Mouse (Mus musculus) embryonic facial prominence, embryonic 10.5 days (tissue): ENCODE measurements around the gene Nrg4. TPM values are rescaled to one million over a fixed set of nuclear protein-coding genes. Genes with fewer than 3 reads are reported as not detected.

Source experiments
- DNase-seq: peaks from one replicate; pipeline ENCODE4 v3.0.0-alpha.2; 2017; ENCODE audit warnings: low spot score
- H3K27ac ChIP-seq: fragments of 300-500 bp; sonication (generic); replicated peaks from 2 replicates; pipeline ENCODE4 v1.5.1; 2016; ENCODE audit warnings: mild to moderate bottlenecking
- H3K27me3 ChIP-seq: fragments of 300-500 bp; sonication (generic); replicated peaks from 2 replicates; pipeline ENCODE4 v1.6.1; 2016; ENCODE audit warnings: low read depth, mild to moderate bottlenecking; ENCODE audit not compliant: poor library complexity, severe bottlenecking
- H3K36me3 ChIP-seq: fragments of 300-500 bp; sonication (generic); replicated peaks from 2 replicates; pipeline ENCODE4 v1.6.1; 2016; ENCODE audit warnings: mild to moderate bottlenecking, moderate library complexity
- H3K4me1 ChIP-seq: fragments of 300-500 bp; sonication (generic); 2 replicates; pipeline ENCODE4 v1.6.1; 2016
- H3K4me3 ChIP-seq: fragments of 300-500 bp; sonication (generic); 2 replicates; pipeline ENCODE4 v1.5.1; 2016; ENCODE audit warnings: mild to moderate bottlenecking, moderate library complexity
- H3K9me3 ChIP-seq: fragments of 300-500 bp; sonication (generic); 2 replicates; pipeline ENCODE4 v1.6.1; 2016; ENCODE audit warnings: mild to moderate bottlenecking
- WGBS: fragments of 180-500 bp; shearing (Covaris S2); methylation state at CpG from one replicate; pipeline ENCODE4 v1.1.7; 2016; 5-methylcytosine and 5-hydroxymethylcytosine counted together
- polyA plus RNA-seq: library from polyadenylated mRNA; unstranded; fragments of >200 nt; fragmentation: Nextera tagmentation; extraction: Ambion mirVana; gene quantifications from 2 replicates; pipeline ENCODE4 v1.2.1, GENCODE M21; 2016

The Nrg4 gene
- polyA plus RNA-seq, 1 experiment from 2014 or later = 1.6 TPM

DNA sequence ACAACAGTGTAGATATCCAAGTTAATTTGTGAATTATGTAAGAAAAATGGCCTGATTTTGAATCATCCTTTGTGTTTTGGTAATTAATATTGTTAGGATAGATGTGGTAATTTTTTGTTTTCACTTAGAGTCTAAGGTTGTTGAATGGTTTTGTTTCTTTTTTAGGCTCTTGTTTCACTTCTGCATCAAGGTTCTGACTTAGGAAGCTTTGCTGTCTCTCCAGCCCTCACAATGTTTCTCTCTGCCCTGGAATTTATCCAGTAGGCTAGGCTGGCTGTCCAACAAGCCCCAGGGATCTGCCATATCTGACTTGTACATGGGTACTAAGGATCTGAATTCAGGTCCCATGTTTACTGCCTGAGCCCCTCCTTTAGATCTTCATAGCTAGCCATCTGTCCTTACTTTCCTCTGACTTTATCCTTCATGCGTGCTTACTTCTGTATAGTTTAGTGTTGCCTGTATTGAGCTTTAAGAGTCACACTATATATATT, 154.4 kb downstream of the Nrg4 start:
- 92% methylated on average over 1 of the region's 1 CpGs for WGBS
- H3K4me1 ChIP-seq = no peaks in the 10 kb centered on the region
- peaks cover 50% of the 10 kb centered on the region for H3K36me3 ChIP-seq
- no peaks in the 10 kb centered on the region for H3K9me3 ChIP-seq
- no peaks in the 10 kb centered on the region for H3K27me3 ChIP-seq
- H3K27ac ChIP-seq = no peak overlapping the region
- no peak overlapping the region for H3K4me3 ChIP-seq
- no peak for DNase-seq

DNA sequence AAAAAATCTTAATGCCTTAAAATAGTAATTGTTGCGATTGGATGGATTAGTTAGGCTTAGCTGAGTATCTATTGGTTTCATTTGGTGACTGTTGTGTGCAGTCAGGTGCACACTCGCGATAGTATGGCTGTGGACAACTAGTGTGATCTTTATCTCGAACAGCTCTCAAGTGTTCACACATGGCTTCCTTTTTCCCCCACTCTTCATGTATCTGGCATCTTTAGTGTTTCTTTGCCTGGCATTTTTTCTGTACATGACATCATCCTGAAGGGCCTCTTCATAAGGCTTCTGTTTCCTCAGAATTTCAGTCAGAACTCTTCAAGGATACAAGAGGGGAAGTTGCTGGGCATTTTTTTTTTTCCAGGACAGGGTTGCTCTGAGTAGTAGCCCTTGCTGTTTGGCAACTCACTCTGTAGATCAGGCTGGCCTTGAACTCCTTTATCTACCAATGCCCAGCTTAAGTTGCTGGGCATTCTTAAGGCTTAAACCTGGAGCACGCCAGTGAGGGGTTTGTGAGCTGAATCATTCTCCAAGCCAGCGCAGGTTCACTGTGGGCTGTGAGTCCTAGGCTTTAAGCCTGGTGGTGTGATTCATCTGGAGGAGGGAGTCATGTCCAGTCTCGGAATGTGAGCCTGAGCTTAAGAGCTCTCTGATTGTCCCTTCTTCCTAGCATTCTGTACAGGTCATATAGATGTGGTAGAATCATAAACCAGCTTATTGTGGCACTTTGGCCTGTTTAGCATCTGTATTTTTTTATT, 155.8 kb downstream of the Nrg4 start:
- Histone ChIP-seq H3K4me3 (no peak overlapping the region), H3K27me3 (no peaks in the 10 kb centered on the region), H3K9me3 (no peaks in the 10 kb centered on the region), H3K36me3 (peaks cover 56% of the 10 kb centered on the region), H3K27ac (no peak overlapping the region), H3K4me1 (no peaks in the 10 kb centered on the region)
- DNase-seq = no peak
- 90% methylated on average over 7 of the region's 7 CpGs for WGBS

Other genes with a start within 250 kb of the Nrg4 start
- 37.7 and 42.2 TPM in 2 replicates for gene Ube2q2, start 178.0 kb downstream of the Nrg4 start, polyA plus RNA-seq
- gene Fbxo22, start 117.9 kb downstream of the Nrg4 start, polyA plus RNA-seq = 74.2 and 75.5 TPM in 2 replicates
- gene Tmem266, start 69 bp upstream of the Nrg4 start, polyA plus RNA-seq = 0.48 and 0.52 TPM in 2 replicates
- gene Etfa, start 185.4 kb upstream of the Nrg4 start, polyA plus RNA-seq = 156 and 159 TPM in 2 replicates
- 18.7 and 20.4 TPM in 2 replicates for gene Isl2, start 211.8 kb upstream of the Nrg4 start, polyA plus RNA-seq